8 mouse cellular contexts compared by ENCODE assay signal in genomic region chr13:55471156-55471818, GRCm38 (mm10). TPM values are rescaled to one million over a fixed set of nuclear protein-coding genes. Genes with fewer than 3 reads are reported as not detected.
DNase-seq lines count a peak whose midpoint lies in the region; ATAC-seq and TF ChIP-seq lines count a peak whose summit lies in the region.

No protein-coding gene starts in this region.

- DNase-seq in right cerebral cortex, adult 18-20 months = peak; percentile 79
- no peak for DNase-seq in right cerebral cortex, postnatal 36 days (ENCODE audit: low spot score in 2 of 2)
- DNase-seq in gastrocnemius, postnatal 25 days = peak; percentile 80
- peak; percentile 98 for DNase-seq in intestine, embryonic 14.5 days (ENCODE audit: low spot score)
- peak; percentile 71 to 86 for DNase-seq in spleen, postnatal 10 days (ENCODE audit: low spot score in 2 of 2)

- H3K36me3 ChIP-seq in intestine, embryonic 14.5 days (ENCODE audit: control insufficient read depth, insufficient read depth, low read length) = peaks cover 21% of the 10 kb centered on the region
- peaks cover 30% of the 10 kb centered on the region for H3K36me3 ChIP-seq in limb, embryonic 13.5 days
- H3K36me3 ChIP-seq in midbrain, embryonic 15.5 days (replicated peaks) = peaks cover 17% of the 10 kb centered on the region

- no peaks in the 10 kb centered on the region for H3K27me3 ChIP-seq in intestine, embryonic 14.5 days (replicated peaks; ENCODE audit: control insufficient read depth, insufficient read depth, low read length)
- H3K27me3 ChIP-seq in limb, embryonic 13.5 days = no peaks in the 10 kb centered on the region
- H3K27me3 ChIP-seq in midbrain, embryonic 15.5 days (replicated peaks) = no peaks in the 10 kb centered on the region

- peak overlapping the region; percentile 100 for H3K4me2 ChIP-seq in intestine, embryonic 14.5 days (ENCODE audit: low read length)
- H3K4me2 ChIP-seq in limb, embryonic 13.5 days (replicated peaks) = peak overlapping the region; percentile 98
- peak overlapping the region; percentile 97 for H3K4me2 ChIP-seq in midbrain, embryonic 15.5 days

- H3K9me3 ChIP-seq in intestine, embryonic 14.5 days (ENCODE audit: control insufficient read depth, low read length) = no peaks in the 10 kb centered on the region
- H3K9me3 ChIP-seq in limb, embryonic 13.5 days = no peaks in the 10 kb centered on the region
- no peaks in the 10 kb centered on the region for H3K9me3 ChIP-seq in midbrain, embryonic 15.5 days

- peak overlapping the region; percentile 56 for H3K9ac ChIP-seq in intestine, embryonic 14.5 days (ENCODE audit: low read length)
- H3K9ac ChIP-seq in limb, embryonic 13.5 days = peak overlapping the region; percentile 81
- peak overlapping the region; percentile 68 for H3K9ac ChIP-seq in midbrain, embryonic 15.5 days

- TF ChIP-seq POLR2A in cortical plate, adult 2 months (IDR thresholded peaks at IDR 0.05; ENCODE audit: extremely low read depth, insufficient read depth, low read length) = no peak

- peak overlapping the region; percentile 91 for H3K27ac ChIP-seq in cortical plate, adult 2 months (ENCODE audit: insufficient read depth, low read length)
- H3K27ac ChIP-seq in intestine, embryonic 14.5 days (ENCODE audit: low read depth) = peak overlapping the region; percentile 60
- H3K27ac ChIP-seq in limb, embryonic 13.5 days = peak overlapping the region; percentile 48
- peak overlapping the region; percentile 89 for H3K27ac ChIP-seq in midbrain, embryonic 15.5 days

- H3K4me3 ChIP-seq in cortical plate, adult 2 months (ENCODE audit: insufficient read depth, low read length) = peak overlapping the region; percentile 48
- peak overlapping the region; percentile 54 for H3K4me3 ChIP-seq in intestine, embryonic 14.5 days (ENCODE audit: low read depth, low read length)
- H3K4me3 ChIP-seq in limb, embryonic 13.5 days = peak overlapping the region; percentile 63
- peak overlapping the region; percentile 44 for H3K4me3 ChIP-seq in midbrain, embryonic 15.5 days

- TF ChIP-seq CTCF in cortical plate, adult 2 months (IDR thresholded peaks at IDR 0.05; ENCODE audit: extremely low read depth, insufficient read depth, low read length) = peak; percentile 44

- ATAC-seq in intestine, embryonic 14.5 days (replicated peaks; ENCODE audit: low FRiP score, low TSS enrichment, low read depth) = peak; percentile 66
- ATAC-seq in limb, embryonic 13.5 days (ENCODE audit: low FRiP score, low read depth) = peak; percentile 75
- peak; percentile 62 for ATAC-seq in midbrain, embryonic 15.5 days (replicated peaks)

- peaks cover 15% of the 10 kb centered on the region for H3K4me1 ChIP-seq in cortical plate, adult 2 months (ENCODE audit: control insufficient read depth, insufficient read depth, low read length)
- H3K4me1 ChIP-seq in intestine, embryonic 14.5 days (replicated peaks; ENCODE audit: control insufficient read depth, insufficient read depth, low read length) = peaks cover 7% of the 10 kb centered on the region; the same call in 1 of the 2 replicates
- peaks cover 45% of the 10 kb centered on the region for H3K4me1 ChIP-seq in limb, embryonic 13.5 days
- H3K4me1 ChIP-seq in midbrain, embryonic 15.5 days = peaks cover 92% of the 10 kb centered on the region

- 2% methylated on average over 44 of the region's 54 CpGs for WGBS in intestine, embryonic 14.5 days
- 2% methylated on average over 49 of the region's 54 CpGs for WGBS in limb, embryonic 13.5 days
- under 1% methylated on average over 54 of the region's 54 CpGs for WGBS in midbrain, embryonic 15.5 days

RNA-seq across cellular contexts. Expression of gene Prr7, which starts 7.2 kb away (rescaled TPM):
- 68.1 and 73.5 TPM in 2 replicates for polyA plus RNA-seq in cortical plate, adult 2 months (2012; rRNA removed)
- under 1 TPM; 0.51 to 0.79 TPM for total RNA-seq in gastrocnemius, postnatal 25 days (2021)
- 0.55 and 0.70 TPM in 2 replicates for polyA plus RNA-seq in intestine, embryonic 14.5 days (2014; fragmentation: Nextera tagmentation; extraction: Ambion mirVana)
- 0.79 and 0.87 TPM in 2 replicates for polyA plus RNA-seq in limb, embryonic 13.5 days (2015; fragmentation: Nextera tagmentation; extraction: Ambion mirVana)
- 5.5 and 5.7 TPM in 2 replicates for polyA plus RNA-seq in midbrain, embryonic 15.5 days (2015; fragmentation: Nextera tagmentation; extraction: Ambion mirVana)

RNA-seq across cellular contexts. Expression of gene Dbn1, which starts 16.6 kb away (rescaled TPM):
- 336 and 368 TPM in 2 replicates for polyA plus RNA-seq in cortical plate, adult 2 months (2012; rRNA removed)
- total RNA-seq in gastrocnemius, postnatal 25 days (2021) = 10 to 100 TPM; 10.3 to 16.1 TPM
- 120 and 134 TPM in 2 replicates for polyA plus RNA-seq in intestine, embryonic 14.5 days (2014; fragmentation: Nextera tagmentation; extraction: Ambion mirVana)
- polyA plus RNA-seq in limb, embryonic 13.5 days (2015; fragmentation: Nextera tagmentation; extraction: Ambion mirVana) = 297 and 304 TPM in 2 replicates
- polyA plus RNA-seq in midbrain, embryonic 15.5 days (2015; fragmentation: Nextera tagmentation; extraction: Ambion mirVana) = 622 and 645 TPM in 2 replicates

RNA-seq across cellular contexts. Expression of gene Grk6, which starts 26.4 kb away (rescaled TPM):
- 75.3 and 80.1 TPM in 2 replicates for polyA plus RNA-seq in cortical plate, adult 2 months (2012; rRNA removed)
- total RNA-seq in gastrocnemius, postnatal 25 days (2021) = 10 to 100 TPM in 1 of 2 experiments, 1 to 10 TPM in 1; 9.3 to 10.2 TPM
- polyA plus RNA-seq in intestine, embryonic 14.5 days (2014; fragmentation: Nextera tagmentation; extraction: Ambion mirVana) = 43.4 and 55.1 TPM in 2 replicates
- polyA plus RNA-seq in limb, embryonic 13.5 days (2015; fragmentation: Nextera tagmentation; extraction: Ambion mirVana) = 48.1 and 50.1 TPM in 2 replicates
- polyA plus RNA-seq in midbrain, embryonic 15.5 days (2015; fragmentation: Nextera tagmentation; extraction: Ambion mirVana) = 40.8 and 41.4 TPM in 2 replicates

RNA-seq across cellular contexts. Expression of gene Pdlim7, which starts 42.2 kb away (rescaled TPM):
- 168 and 171 TPM in 2 replicates for polyA plus RNA-seq in cortical plate, adult 2 months (2012; rRNA removed)
- 100 to 1,000 TPM; 544 to 627 TPM for total RNA-seq in gastrocnemius, postnatal 25 days (2021)
- polyA plus RNA-seq in intestine, embryonic 14.5 days (2014; fragmentation: Nextera tagmentation; extraction: Ambion mirVana) = 253 and 260 TPM in 2 replicates
- polyA plus RNA-seq in limb, embryonic 13.5 days (2015; fragmentation: Nextera tagmentation; extraction: Ambion mirVana) = 175 and 181 TPM in 2 replicates
- polyA plus RNA-seq in midbrain, embryonic 15.5 days (2015; fragmentation: Nextera tagmentation; extraction: Ambion mirVana) = 167 and 171 TPM in 2 replicates

RNA-seq across cellular contexts. Expression of gene F12, which starts 44.7 kb away (rescaled TPM):
- 0.63 and 1.0 TPM in 2 replicates for polyA plus RNA-seq in cortical plate, adult 2 months (2012; rRNA removed)
- not detected for total RNA-seq in gastrocnemius, postnatal 25 days (2021)
- 0.16 TPM in 1 of 2 replicates, not detected in the other for polyA plus RNA-seq in intestine, embryonic 14.5 days (2014; fragmentation: Nextera tagmentation; extraction: Ambion mirVana)
- 0.08 and 0.51 TPM in 2 replicates for polyA plus RNA-seq in limb, embryonic 13.5 days (2015; fragmentation: Nextera tagmentation; extraction: Ambion mirVana)
- 0.09 and 0.14 TPM in 2 replicates for polyA plus RNA-seq in midbrain, embryonic 15.5 days (2015; fragmentation: Nextera tagmentation; extraction: Ambion mirVana)

Comparison
In these comparisons a context has a peak if more than half of its experiments do, and no peak if none do; other contexts are left out.
1. DNase-seq: peak in right cerebral cortex, adult 18-20 months (single experiment), gastrocnemius, postnatal 25 days (single experiment), intestine, embryonic 14.5 days (single experiment) and spleen, postnatal 10 days (2 of 2); none in right cerebral cortex, postnatal 36 days (0 of 2).
2. RNA of gene Prr7, which starts 7.2 kb away (polyA plus RNA-seq): 68.1 to 73.5 TPM in cortical plate, adult 2 months; 5.5 to 5.7 TPM in midbrain, embryonic 15.5 days, 0.79 to 0.87 TPM in limb, embryonic 13.5 days and 0.55 to 0.70 TPM in intestine, embryonic 14.5 days; every median in the first group is over 10 times any median in the second.
3. Peak in every context shown above with its lines, with median percentiles within 50 percentile points of each other: H3K27ac ChIP-seq, H3K4me3 ChIP-seq, ATAC-seq, H3K4me2 ChIP-seq and H3K9ac ChIP-seq.